Mouse (Mus musculus) embryonic fibroblast, embryonic 13.5 days (primary cell): ENCODE measurements at regions not wholly inside any gene's neighbourhood (a gene's known extent, or its start where the extent isn't known, plus 50 kb on each side); places are given as distances from the start of the nearest gene placed in this dataset.

Experiments used
- H3K27ac ChIP-seq: 2 replicates; pipeline ENCODE4 v1.5.1; 2012; ENCODE audit warnings: low read length, control low read depth, inconsistent platforms; ENCODE audit not compliant: insufficient read depth
- H3K4me1 ChIP-seq: 2 replicates; pipeline ENCODE4 v1.6.1; 2011; ENCODE audit warnings: low read length; ENCODE audit not compliant: control insufficient read depth, insufficient read depth
- H3K4me3 ChIP-seq: 2 replicates; pipeline ENCODE4 v1.5.1; 2011; ENCODE audit warnings: mild to moderate bottlenecking, control low read depth, low read length; ENCODE audit not compliant: insufficient read depth
- CTCF ChIP-seq: IDR thresholded peaks from 2 replicates; pipeline ENCODE4 v1.5.1; 2011; ENCODE audit warnings: mild to moderate bottlenecking, control low read depth, low read length, moderate library complexity, borderline replicate concordance; ENCODE audit not compliant: insufficient read depth
- POLR2A ChIP-seq: IDR thresholded peaks from 2 replicates; pipeline ENCODE4 v1.6.1; 2011; ENCODE audit warnings: low read depth, mild to moderate bottlenecking, control low read depth, low read length, moderate library complexity

DNA sequence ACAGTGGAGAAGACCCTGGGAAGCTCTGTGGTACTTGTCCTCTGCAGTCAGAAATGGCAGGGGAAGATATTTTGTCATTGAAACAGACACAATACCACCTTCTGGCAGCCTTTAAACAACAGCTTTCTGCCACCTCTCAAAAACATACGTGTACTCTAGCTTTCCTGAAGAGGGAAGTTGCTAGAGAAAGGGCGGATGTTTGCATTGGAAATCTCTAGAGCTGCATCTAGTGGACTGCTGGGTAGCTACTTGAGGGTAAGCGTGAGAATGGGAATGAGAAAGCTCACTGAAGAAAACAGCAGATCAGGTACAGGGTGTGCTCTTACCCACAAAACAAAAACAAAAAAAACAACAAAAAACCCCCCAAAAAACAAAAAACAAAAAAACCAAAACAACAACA is 61.4 kb upstream of the Eif4g2 start:
- no peak overlapping the region for H3K27ac ChIP-seq
- no peaks in the 10 kb centered on the region for H3K4me1 ChIP-seq
- H3K4me3 ChIP-seq, result no peak overlapping the region
- TF ChIP-seq CTCF, result no peak
- TF ChIP-seq POLR2A, result no peak

DNA sequence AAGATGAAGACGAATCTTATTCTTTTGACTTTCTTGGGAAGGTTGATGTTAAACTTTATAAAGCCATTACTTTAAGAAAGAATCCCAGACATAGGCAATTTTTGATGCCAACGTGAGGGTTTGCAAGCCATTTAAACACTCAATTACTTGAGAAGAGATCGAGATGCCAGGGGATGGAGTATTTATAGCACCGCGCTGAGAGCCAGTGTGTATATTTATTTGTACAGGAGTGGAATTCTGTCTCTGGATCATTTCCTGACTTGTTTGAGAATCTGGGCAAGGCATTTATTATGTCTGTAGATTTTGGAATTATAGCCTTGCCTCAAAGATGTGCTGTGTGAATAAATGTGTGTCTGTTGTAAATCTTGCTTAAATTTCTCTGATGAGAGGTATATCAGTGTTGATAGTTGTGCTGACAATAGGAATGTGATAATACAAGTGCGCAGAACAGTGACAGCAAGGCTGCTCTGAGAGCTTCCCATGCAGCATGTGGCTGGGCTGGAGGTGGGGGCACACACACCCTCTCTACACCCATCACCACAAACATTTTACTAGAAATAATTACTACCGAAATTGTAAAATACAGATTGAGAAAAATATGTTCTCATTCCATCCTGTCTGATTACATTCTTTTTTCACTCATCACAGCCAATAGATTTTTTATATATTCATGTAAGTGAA is 58.6 kb upstream of the Eif4g2 start:
- TF ChIP-seq POLR2A (no peak), CTCF (no peak)
- H3K4me3 ChIP-seq, result no peak overlapping the region
- no peak overlapping the region for H3K27ac ChIP-seq
- H3K4me1 ChIP-seq, result 0 out of 2 replicates have a peak, but pooled peaks cover 1% of the 10 kb centered on the region

DNA sequence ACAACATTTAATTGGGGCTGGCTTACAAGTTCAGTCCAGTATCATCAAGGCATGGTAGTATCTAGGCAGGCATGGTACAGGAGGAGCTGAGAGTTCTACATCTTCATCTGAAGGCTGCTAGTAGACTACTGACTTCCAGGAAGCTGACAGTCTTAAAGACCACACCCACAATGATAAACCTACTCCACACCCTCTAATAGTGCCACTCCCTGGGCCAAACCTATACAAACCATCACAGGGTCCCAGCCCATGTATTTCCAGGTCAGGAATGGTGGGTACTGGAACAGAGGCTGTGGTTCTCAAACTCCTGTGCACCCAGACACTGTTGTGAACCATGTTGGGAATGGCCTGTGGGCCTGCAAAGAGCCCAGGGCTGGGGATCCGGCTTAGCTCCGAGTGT is 55.2 kb upstream of the Eif4g2 start:
- no peak overlapping the region for H3K27ac ChIP-seq
- TF ChIP-seq CTCF (no peak), POLR2A (no peak)

DNA sequence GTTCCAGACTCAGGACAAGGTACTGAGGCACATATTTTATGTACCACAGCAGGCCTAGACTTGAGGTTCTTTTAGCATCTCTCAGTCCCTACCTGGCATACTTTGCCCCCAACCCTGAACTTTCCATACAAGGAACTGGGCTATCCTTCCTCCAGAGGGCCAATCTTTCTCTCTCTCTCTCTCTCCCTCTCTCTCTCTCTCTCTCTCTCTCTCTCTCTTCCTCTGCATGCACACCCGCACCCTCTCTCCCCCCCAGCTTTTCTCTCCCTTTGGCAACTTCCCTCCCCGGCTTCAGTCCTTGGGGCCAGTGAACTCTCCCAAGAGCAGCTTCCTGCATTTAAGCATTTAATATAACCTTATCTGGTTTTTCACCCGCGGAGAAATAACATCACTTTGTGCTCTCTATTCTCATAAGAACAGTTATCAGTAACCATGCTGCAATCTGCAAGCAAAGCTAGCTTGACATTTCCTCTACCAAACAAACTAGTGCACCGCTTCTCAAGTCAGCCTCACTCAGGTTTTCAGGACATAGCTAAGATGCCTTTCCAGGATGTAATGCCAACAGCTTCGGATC is 53.3 kb upstream of the Eif4g2 start:
- H3K4me3 ChIP-seq, result no peak overlapping the region
- H3K4me1 ChIP-seq, result 0 out of 2 replicates have a peak, but pooled peaks cover 3% of the 10 kb centered on the region
- TF ChIP-seq POLR2A (no peak), CTCF (no peak)
- no peak overlapping the region for H3K27ac ChIP-seq

More for the DNA sequence above, 55.2 kb upstream of the Eif4g2 start:
- no peak overlapping the region for H3K4me3 ChIP-seq
- H3K4me1 ChIP-seq, result 0 out of 2 replicates have a peak, but pooled peaks cover 3% of the 10 kb centered on the region

DNA sequence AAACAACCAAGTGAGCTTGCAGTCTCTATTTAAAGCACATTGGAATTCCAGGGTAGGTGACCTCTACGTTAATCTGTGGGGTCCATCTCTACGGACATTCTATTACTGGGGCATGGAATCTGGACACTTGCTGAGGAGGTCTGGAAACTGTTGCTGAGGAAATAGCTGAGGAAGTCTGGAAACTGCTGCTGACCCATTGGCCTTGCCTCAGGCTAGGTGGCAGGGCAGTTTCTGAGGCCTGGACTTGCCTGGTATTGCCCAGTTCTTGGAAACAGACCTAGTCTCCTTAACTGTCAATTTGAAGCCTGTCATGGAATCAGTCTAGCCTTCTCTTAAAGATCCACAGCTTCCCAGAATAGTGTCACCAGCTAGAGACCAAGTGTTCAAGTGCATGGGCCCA is 51.7 kb upstream of the Eif4g2 start:
- no peak for TF ChIP-seq CTCF
- TF ChIP-seq POLR2A, result no peak

More for the DNA sequence above, 51.7 kb upstream of the Eif4g2 start:
- no peak overlapping the region for H3K27ac ChIP-seq
- H3K4me3 ChIP-seq, result no peak overlapping the region
- 0 out of 2 replicates have a peak, but pooled peaks cover 3% of the 10 kb centered on the region for H3K4me1 ChIP-seq
